Mouse (Mus musculus) regulatory T cell (primary cell): ENCODE data around the gene Ccnh.
"Not testable (repeated sequence)": the region's sequence is repeated elsewhere in the genome, so short reads cannot be mapped to it uniquely, and the experiment has no call there.

Source experiments
- in situ Hi-C: fragments of 300-600 bp; cut with MboI, MseI; formaldehyde crosslinking; loops from one replicate; pipeline ENCODE4 v1.15.1; 2025; ENCODE audit warnings: high pct_unique_total_duplicates

Ccnh gene

DNA sequence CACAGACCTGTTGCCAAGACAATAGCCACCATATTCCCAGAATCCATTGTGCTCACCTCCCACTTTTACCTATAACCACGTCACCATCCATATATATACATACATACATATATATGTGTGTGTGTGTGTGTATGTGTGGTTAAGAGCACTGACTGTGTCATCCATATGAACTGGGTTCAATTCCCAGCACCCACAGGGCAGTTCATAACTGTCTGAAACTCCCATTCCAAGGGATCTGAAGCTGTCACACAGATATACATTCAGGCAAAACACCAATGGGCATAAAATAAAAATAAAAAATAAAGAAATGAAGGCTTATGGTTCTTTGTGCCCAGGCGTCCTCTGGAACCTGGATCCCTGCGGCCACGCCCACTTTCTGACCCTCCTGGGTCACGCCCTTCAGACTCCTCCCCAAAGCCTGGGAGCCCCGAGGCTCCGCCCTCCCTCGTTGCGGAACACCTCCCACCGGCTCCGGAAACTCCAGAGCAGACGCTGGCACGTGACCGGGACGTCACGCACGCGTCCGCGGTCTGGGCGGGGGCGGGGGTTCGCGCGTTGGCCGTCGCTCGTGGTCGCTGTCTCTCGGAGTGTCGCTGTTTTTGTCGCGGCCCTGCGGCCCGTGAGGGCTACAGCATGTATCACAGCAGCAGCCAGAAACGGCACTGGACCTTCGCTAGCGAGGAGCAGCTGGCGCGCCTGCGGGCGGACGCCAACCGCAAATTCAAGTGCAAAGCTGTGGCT is at the start of gene Ccnh:
Ccnh (plus strand) TSS at position 506 of the 741 bp plus-strand sequence.
- in situ Hi-C loops: no loop called here

- in situ Hi-C loops: not testable (repeated sequence)
Observed at GRCm38 (mm10) chr13:85143361-85143760, 45.8 kb upstream of the Ccnh start.

GRCm38 (mm10) chr13:85146471-85146870 is 42.7 kb upstream of the Ccnh start:
- in situ Hi-C loops: no loop called here

DNA sequence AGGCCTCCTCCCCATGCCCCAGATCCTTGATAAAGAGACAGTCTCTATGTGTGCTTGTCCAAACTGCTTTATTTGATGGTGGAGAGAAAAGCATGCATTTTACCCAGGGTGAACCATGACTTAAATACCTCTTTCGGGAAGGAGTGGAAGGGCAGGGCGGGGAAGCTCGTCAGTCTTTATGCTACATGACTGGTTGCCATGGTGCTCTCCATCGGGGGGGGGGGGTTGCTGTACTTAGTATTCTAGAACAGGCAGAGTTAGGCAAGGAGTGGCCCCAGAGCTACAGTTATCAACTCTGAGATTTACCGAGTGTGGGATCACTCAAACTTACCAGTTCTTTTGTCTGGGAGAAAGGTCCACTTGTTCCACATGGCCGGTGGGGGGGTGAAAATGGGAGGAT is 34.5 kb upstream of the Ccnh start:
- in situ Hi-C loops: loop anchor here (25.0 kb wide), 1 partner anchor 1442 kb away; no protein-coding TSS in a partner anchor

DNA sequence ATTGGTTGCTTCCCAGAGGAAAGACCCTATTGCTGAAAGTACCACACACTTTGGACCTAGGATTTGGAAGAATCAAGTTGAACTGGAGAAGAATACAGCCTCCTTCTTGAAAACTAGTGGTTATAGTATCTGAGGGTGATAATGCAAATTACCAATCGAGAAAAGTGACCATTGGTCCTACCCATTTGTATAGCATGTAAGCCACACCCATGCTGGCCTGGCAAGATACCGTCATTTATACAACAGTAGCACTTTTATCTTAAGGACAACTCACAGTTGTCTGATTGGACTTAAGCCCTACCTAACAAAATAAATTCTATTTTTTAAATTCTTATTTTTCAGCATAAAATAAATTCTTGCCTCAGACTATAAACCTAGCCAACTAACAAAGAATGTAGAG is 29.2 kb upstream of the Ccnh start:
- in situ Hi-C loops: loop anchor here (25.0 kb wide), 1 partner anchor 1448 kb away; no protein-coding TSS in a partner anchor

- in situ Hi-C loops: loop anchor here (25.0 kb wide), 1 partner anchor 1452 kb away; no protein-coding TSS in a partner anchor
Observed at GRCm38 (mm10) chr13:85164512-85165124, 24.6 kb upstream of the Ccnh start.

DNA sequence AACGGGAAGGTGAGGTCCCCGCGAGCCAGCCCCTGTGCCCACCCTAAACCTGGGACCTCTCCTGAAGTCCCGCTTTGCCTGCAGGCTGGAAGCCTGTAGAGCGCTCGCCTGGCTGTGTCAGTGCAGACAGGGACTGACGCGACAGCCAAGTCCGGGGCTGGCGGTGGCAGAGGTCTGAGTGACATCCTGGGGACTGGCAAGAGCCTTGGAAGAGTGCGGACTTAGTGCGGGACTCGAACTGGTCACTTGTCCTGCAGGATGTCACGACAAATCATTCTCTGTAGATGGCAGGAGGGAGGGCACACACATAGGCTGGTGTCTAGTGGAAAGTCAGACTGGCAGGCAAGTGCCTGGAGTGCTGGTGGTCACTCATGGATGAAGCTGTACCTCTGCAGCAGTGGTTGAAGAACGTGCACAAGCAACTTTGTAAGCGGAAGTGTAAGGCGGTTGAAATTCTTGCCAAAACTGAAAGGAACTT is 475 bp downstream of the Ccnh start:
- in situ Hi-C loops: no loop called here

- in situ Hi-C loops: no loop called here
Observed at GRCm38 (mm10) chr13:85191253-85191652, 2.0 kb downstream of the Ccnh start.

GRCm38 (mm10) chr13:85207493-85207892 is 18.3 kb downstream of the Ccnh start:
- in situ Hi-C loops: no loop called here

DNA sequence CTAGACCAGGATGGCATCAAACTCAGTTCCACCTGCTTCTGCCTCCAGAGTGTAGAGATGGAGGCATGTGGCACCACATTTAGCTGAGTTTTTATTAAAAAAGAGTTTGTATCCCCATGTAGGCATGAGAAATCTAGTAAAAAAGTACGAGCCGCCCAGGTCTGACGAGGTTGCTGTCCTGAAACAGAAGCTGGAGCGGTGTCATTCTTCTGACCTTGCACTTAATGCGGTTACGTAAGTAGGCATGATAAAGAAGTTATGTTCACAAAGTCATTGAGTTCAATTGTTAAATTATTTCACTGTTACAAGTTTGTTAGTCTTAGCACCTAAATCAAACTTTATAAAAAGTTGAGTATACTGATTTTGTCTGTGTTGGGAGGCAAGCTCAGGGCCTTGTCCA is 19.4 kb downstream of the Ccnh start:
- in situ Hi-C loops: no loop called here

DNA sequence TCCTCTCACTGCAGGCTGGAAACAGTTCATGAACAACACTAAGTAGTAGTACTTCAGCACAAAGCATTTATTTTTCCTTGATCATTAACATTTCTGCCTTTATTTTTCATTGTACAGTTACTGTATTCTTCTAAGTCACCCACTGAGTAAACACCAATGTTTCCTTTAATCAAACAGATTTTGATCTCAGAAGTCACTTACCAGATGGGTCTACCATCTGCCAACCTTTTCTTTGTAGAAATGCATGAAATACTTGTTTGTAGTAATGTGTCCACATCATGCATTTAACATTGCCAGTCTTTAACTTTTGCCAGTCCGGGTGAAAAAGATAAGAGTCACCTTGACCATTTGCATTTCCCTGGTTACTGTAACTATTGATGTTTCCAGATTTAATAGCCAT is 21.1 kb downstream of the Ccnh start:
- in situ Hi-C loops: no loop called here

- in situ Hi-C loops: no loop called here
Observed at GRCm38 (mm10) chr13:85218656-85219055, 29.4 kb downstream of the Ccnh start.

DNA sequence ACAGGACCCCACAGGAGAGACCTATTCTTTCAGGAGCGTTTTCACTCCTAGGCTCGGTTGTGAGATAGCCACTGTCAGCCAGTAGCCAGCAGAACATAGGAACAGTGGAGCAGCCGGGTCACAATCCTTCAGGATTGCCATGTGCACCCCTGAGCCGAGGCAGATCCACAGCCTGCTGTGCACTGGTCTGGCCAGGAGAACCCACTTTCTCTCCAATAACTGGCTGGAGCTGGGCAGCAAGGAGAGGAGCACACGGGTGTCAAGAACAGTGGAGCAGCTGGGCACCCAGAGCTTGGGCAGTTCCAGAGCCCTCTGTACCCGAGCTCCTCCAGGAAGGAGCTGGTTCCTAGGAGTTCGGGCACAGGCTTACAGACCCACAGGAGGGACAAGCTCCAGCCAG is 49.6 kb downstream of the Ccnh start:
- in situ Hi-C loops: no loop called here
